Mouse (Mus musculus): ENCODE data around the gene Pla2g2d.

The Pla2g2d gene

DNA sequence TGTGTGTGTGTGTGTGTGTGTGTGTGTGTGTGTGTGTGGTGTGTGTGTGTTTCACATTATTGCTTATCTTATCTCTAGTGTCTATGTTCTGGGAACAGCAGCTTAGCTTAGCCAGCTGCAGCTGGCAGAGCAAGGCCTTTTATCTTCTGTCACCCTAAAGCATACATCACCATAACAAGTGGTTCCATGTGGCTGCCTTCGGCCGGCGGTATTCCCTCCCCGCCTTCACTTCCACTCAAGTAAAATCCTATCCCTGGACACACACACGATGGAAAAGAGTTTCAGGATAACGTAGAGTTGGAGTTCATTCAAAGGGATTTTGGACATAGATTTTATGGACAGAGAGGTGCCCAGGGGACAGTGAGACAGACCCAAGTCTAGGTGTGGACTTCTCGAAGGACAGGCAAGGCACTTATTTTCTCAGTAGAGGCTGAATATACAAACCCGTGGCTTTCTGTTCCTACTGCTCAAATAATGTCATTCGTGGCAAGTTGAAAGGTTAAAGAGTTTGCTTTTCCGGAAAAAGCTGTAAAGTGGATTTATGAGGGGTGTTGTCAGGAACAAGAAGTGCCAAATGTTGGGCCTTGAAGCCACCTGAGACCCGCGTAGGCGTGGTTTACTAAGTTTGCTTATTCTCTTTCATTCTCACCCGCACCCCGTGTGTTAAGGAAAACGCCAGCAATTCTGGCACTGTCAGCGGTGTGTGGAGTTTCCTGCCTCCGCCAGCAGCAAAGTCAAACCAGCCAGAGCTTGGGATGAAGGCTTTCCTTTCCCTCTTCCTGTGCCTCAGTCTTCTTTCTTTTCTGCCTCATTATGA is 50.4 kb downstream of the Pla2g2d start:
- DNase-seq (ENCODE audit: low read depth, low spot score): no peak

DNA sequence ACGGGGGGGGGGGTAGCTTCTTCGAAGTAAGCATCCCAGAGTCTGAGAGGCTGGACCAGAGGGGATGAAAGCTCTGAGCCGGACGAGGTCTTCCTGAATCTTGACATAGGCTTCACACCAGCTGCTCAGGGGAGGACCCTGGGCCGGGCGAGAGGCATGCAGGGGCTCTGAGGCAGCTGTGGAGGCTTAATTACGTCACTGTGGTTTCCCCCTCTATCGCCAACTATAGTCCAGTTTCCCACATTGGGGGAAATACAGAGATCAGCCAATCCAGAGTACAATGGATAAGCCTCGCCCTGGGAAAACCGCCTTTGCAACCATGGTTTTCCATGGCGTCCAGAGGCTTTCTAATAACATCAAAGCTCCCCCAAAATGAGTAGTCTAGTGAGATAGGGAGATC is 51.6 kb downstream of the Pla2g2d start:
- no peak for DNase-seq (ENCODE audit: low read depth, low spot score)
